Mouse (Mus musculus): ENCODE measurements around the gene Mllt11.
A peak's percentile ranks its signal among the peaks of the same experiment; 100 is the strongest.
"Not testable (repeated sequence)": the region's sequence is repeated elsewhere in the genome, so short reads cannot be mapped to it uniquely, and the experiment has no call there.

The Mllt11 gene

GRCm38 (mm10) chr3:95217255-95218134, 14.5 kb downstream of the Mllt11 start, which contains the start of gene Gabpb2:
Gene Gabpb2 (minus strand): TSS chr3:95217916.
- DNase-seq (ENCODE audit: low spot score), result peak; percentile 94

GRCm38 (mm10) chr3:95216655-95217254, 15.2 kb downstream of the Mllt11 start:
- no peak for DNase-seq (ENCODE audit: low spot score)

DNA sequence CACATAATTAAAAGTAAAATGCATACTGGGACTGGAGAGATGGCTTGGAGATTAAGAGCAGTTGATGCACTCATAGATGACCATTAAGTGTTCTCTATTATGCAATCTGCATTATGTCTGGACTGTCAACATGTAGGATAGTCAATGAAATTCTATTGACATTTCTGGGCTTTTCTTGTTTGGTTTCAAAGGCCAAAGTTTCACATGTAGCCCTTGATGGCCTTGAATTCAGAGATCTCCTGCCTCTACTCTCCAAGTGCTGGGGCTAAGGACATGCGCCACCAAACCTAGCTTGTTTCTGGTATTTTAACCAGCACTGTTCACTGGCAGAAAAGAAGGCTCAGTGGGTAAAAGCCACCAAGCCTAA, 18.4 kb downstream of the Mllt11 start:
- DNase-seq (ENCODE audit: low spot score), result no peak

DNA sequence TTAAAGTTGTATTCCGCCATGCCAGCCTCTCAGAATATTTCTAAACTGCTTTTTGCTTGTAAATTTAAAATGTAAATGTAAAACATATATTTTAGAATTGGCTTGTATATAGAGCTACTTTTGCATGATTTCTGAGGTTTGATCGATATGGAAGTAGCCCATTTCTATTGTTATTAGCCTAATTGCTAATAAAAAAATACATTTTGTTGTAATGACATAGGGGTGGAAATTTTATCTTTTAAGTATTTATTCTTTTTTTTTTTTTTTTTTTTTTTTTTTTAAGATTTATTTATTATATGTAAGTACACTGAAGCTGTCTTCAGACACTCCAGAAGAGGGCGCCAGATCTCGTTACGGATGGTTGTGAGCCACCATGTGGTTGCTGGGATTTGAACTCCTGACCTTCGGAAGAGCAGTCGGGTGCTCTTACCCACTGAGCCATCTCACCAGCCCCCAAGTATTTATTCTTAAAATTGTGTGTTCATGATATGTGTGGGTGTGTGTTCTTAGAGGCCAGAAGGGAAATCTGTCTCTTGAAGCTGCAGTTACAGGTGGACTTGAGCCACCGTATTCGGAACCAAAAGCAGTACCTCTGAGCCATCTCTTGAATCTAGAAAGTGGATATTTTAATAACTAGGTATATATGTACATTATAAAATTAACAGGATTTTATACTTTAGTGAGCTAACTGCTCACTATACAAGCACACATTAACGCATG, 18.9 kb downstream of the Mllt11 start:
- DNase-seq (ENCODE audit: low spot score), result not testable (repeated sequence)

DNA sequence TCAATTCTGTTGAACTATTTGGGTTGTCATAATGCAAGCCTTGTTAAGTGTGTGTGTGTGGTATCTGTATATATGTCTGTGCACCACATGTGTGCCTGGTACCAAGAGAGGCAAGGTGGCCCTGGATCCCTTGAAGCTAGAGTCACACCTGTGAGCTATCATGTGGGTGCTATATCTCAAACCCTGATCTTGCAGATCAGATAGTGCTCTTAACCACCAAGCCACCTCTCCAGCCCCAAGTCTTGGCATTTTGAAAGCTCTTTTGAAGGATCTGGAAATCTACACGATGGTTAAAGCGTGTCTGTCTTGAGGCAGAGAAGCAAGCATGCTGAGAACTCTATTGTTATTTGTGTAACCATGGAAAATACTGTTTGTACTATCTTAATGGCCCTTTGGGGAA, 21.4 kb downstream of the Mllt11 start:
- no peak for DNase-seq (ENCODE audit: low spot score)

DNA sequence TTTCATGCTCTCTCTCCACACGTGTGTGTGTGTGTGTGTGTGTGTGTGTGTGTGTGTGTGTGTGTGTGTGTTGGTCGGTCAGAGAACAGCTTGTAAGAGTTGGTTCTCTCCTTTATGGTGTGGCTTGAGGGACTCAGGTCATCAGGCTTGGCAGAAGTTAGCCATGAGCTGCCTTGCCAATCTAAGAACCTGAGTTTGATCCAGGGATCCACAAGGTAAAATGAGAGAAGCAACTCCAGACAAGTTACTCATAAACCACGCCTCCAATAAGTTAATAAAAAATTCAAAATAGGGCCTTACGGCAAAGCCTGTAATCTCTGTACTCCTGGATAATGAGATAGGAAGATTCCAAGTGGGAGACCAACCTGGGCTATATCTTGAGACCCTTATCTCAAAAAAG, 23.7 kb downstream of the Mllt11 start:
- DNase-seq (ENCODE audit: low spot score), result no peak

DNA sequence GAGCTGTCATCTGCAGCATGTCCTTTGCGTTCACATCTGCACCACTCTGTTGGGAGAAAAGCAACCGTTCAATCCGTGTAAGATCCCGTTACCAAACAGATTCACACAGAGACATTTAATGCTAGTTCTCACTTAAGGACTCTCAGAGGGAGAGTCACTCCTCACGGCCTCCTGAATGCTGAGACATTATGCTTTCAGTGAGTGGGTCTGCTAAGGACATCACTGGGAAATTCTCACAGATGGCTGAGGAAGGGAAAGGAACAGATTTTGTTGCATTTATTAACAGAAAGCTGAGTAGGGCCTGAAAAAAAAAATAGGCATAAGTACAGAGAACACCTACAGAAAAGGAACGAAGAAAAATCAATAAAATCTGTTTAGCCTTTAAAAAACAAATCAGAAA, 28.1 kb downstream of the Mllt11 start:
- DNase-seq (ENCODE audit: low spot score), result no peak

- no peak for DNase-seq (ENCODE audit: low spot score)
Measured at GRCm38 (mm10) chr3:95200562-95200961, 31.4 kb downstream of the Mllt11 start.

- no peak for DNase-seq (ENCODE audit: low spot score)
Measured at GRCm38 (mm10) chr3:95200132-95200531, 31.8 kb downstream of the Mllt11 start.

- DNase-seq (ENCODE audit: low spot score), result no peak
Measured at GRCm38 (mm10) chr3:95199101-95199500, 32.9 kb downstream of the Mllt11 start.

DNA sequence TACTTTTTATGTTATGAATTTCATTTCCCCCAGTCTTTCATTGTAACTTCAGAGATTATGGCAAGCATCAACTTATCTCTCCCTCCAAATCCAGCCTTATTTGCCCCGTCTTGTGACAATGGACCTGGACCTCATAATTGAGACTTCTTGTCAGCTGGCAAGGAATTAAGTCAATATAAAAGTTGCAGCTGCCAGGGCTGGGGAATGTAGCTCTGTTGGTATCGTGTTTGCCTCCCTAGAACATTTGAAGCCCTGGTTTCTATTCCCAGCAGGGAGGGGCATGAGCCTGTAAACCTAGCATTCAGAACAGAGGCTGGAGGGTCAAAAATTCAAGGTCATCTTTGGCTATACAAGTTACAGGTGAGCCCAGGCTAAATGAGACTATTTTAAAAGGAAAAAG, 36.2 kb downstream of the Mllt11 start:
- DNase-seq (ENCODE audit: low spot score), result no peak

GRCm38 (mm10) chr3:95194721-95195135, 37.2 kb downstream of the Mllt11 start:
- peak; percentile 22 for DNase-seq (ENCODE audit: low spot score)

DNA sequence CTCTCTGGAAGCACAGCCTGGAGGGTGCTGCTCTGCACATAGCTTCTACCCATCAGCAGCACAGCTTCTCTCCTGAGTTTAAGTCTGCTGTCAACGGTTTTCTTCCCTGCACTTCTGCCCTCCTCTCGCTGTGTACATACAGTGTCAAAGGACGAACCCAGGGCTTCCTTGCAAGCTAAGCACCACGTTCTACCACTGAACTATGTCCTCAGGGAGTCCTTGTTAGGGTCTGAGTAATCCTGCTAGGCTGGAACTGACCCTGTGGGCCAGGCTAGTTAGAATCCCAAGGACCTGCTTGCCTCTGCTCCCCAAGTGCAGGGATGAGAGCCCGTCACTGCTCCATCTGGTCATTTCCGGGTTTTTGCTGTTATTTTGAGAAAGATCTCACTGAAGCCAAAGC, 45.1 kb downstream of the Mllt11 start:
- no peak for DNase-seq (ENCODE audit: low spot score)

DNA sequence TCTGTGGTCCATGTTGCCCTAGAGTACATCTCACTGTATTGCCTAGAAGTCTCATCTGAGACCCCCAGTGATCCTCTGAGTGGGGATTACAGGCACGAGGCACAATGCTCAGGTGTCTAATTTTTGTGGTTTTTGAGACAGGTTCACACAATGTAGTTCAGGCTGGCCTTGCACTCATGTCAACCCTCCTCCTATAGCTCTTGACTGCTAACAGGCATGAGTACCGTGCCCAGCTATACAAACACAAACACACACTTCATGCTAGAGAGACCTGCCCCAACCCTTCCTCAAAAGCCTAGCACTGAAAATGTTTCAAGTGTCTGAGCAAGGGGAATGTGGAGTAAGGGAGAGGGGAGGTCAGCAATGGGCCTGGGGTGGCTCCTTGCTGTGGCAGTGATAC, 45.9 kb downstream of the Mllt11 start:
- DNase-seq (ENCODE audit: low spot score), result no peak

- DNase-seq (ENCODE audit: low spot score), result no peak
Measured at GRCm38 (mm10) chr3:95184796-95185577, 47.0 kb downstream of the Mllt11 start.

GRCm38 (mm10) chr3:95181841-95182240, 50.1 kb downstream of the Mllt11 start:
- no peak for DNase-seq (ENCODE audit: low spot score)

DNA sequence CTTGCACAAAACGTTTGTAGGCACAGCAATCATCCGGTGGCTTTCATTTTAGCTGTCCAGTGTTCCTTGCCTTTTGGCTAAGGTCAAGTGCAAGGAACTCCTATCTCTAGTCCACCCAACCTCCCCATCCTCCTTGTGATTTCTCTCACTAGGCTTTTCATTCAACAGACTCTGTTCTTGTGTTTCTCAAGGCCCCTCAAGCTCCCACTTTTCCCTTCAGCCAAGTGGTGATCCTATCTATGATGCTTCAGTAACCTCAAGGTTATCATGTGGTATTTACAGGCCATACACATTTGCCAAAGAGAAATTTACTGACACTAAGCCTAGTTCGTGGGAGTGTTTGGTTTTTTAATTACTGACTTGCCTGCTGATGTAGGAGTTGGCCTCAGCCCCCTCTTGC, 52.1 kb downstream of the Mllt11 start:
- DNase-seq (ENCODE audit: low spot score), result no peak

- no peak for DNase-seq (ENCODE audit: low spot score)
Measured at GRCm38 (mm10) chr3:95178948-95179347, 53.0 kb downstream of the Mllt11 start.

DNA sequence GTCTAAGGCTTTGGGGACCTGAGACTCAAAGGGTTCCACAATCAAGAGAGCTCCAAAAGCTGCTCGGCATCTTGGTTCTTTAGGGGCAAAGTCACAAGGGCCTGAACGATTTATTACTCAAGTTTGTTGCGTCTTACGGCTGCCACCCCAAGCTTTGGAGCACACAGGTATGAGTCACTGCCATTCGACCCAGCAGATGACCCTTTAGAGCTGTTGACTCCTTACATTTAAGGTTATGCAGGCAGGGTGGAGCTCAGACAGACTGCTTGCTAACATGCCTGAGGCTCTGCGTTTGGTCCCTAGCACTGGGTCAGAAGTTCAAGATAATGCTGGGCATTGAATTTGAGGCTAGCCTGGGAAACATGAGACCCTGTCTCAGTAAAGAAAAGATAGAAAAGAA, 54.4 kb downstream of the Mllt11 start:
- no peak for DNase-seq (ENCODE audit: low spot score)

- no peak for DNase-seq (ENCODE audit: low spot score)
Measured at GRCm38 (mm10) chr3:95176500-95176899, 55.5 kb downstream of the Mllt11 start.

- no peak for DNase-seq (ENCODE audit: low spot score)
Measured at GRCm38 (mm10) chr3:95174011-95174592, 57.9 kb downstream of the Mllt11 start.

Measured in adipocyte (in vitro differentiated cells).